Mouse (Mus musculus): ENCODE measurements around the gene Mgrn1. TPM values are rescaled to one million over a fixed set of nuclear protein-coding genes. Genes with fewer than 3 reads are reported as not detected.

Mgrn1 gene
- polyA plus RNA-seq, 2 experiments, result 87.7 to 101 TPM

DNA sequence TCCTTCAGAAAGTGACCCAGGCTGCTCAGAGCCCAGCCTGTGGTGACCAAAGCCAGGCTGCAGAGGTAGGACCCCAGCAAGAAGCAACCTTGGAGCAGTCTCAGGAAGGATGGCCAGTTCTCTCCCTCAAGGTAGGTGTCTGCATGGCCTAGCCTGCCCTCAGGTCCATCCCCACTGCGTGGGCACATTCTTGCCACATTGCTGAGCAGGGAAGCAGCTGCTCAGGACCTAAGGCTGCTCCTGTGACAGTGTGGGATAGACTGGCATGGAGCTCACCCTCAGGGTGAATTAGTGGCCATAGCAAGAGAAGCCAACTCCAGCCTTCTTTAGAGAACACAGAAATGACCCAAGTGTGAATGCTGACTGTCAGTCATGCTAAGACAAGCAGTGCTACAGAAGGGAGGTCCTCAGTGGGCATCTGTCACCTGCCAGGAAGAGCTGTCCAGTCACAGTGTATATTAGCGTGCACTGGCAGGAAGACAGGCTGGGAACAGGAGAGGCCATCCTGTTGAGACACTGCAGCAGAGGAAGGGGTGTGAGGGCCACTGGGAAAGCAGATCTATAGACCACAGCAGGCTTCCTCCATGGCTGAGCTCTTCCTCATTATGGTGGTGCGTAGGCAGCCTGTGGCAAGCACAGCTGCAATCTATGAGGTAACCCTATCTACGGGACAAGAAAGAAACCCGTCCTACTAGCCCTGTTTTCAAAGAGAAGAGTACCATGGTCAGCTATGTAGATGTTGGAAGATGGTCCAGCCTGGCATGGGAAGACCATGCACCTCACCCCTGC is 83.2 kb downstream of the Mgrn1 start:
- no peak for TF ChIP-seq POLR2A (IDR thresholded peaks at IDR 0.05; ENCODE audit: borderline replicate concordance, extremely low read depth, insufficient read depth, insufficient read length)
- no peaks in the 10 kb centered on the region for H3K9me3 ChIP-seq (ENCODE audit: control insufficient read depth, low read length)
- H3K27me3 ChIP-seq (ENCODE audit: control insufficient read depth, insufficient read depth, low read length), result no peaks in the 10 kb centered on the region
- no peak overlapping the region for H3K27ac ChIP-seq (replicated peaks; ENCODE audit: low read depth, low read length)
- DNase-seq (ENCODE audit: low spot score) (no peak), ATAC-seq (ENCODE audit: low FRiP score, low read depth) (no peak)
- 0 out of 2 replicates have a peak, but pooled peaks cover 2% of the 10 kb centered on the region for H3K4me1 ChIP-seq (ENCODE audit: control insufficient read depth, insufficient read depth, low read length)
- H3K4me3 ChIP-seq (replicated peaks; ENCODE audit: low read length), result no peak overlapping the region
- no peak overlapping the region for H3K4me2 ChIP-seq (replicated peaks; ENCODE audit: low read depth, low read length, severe bottlenecking)
- H3K9ac ChIP-seq (ENCODE audit: low read depth, low read length, severe bottlenecking), result no peak overlapping the region
- H3K36me3 ChIP-seq (ENCODE audit: control insufficient read depth, insufficient read depth, low read length), result no peaks in the 10 kb centered on the region
- WGBS, result 84% methylated on average over 5 of the region's 5 CpGs

DNA sequence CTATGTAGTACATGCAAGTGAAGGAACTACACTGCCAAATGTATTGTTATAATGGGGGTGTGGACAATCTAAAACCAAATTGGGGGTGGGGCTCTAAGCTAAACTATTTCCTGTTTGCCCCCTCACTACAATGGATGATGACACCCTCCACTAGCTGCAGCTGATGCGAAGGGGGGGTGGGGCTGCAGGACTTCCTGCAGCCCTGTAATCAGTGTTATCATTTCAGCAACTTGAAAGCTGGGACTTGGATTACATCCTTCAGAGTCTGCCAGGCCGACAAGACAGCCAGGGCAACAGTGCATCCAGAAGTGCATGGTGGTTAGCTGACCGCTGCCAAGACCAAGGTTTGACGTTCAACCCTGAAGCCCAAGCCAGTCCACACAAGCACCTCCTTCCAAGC is 85.6 kb downstream of the Mgrn1 start:
- DNase-seq (ENCODE audit: low spot score) (no peak), ATAC-seq (ENCODE audit: low FRiP score, low read depth) (no peak)
- Histone ChIP-seq H3K4me3 (replicated peaks; ENCODE audit: low read length) (no peak overlapping the region), H3K4me1 (ENCODE audit: control insufficient read depth, insufficient read depth, low read length) (no peaks in the 10 kb centered on the region), H3K36me3 (ENCODE audit: control insufficient read depth, insufficient read depth, low read length) (no peaks in the 10 kb centered on the region), H3K9me3 (ENCODE audit: control insufficient read depth, low read length) (no peaks in the 10 kb centered on the region), H3K4me2 (replicated peaks; ENCODE audit: low read depth, low read length, severe bottlenecking) (no peak overlapping the region), H3K9ac (ENCODE audit: low read depth, low read length, severe bottlenecking) (no peak overlapping the region), H3K27ac (replicated peaks; ENCODE audit: low read depth, low read length) (no peak overlapping the region), H3K27me3 (ENCODE audit: control insufficient read depth, insufficient read depth, low read length) (no peaks in the 10 kb centered on the region)
- TF ChIP-seq POLR2A (IDR thresholded peaks at IDR 0.05; ENCODE audit: borderline replicate concordance, extremely low read depth, insufficient read depth, insufficient read length), result no peak
- WGBS, result 83% methylated on average over 4 of the region's 4 CpGs

DNA sequence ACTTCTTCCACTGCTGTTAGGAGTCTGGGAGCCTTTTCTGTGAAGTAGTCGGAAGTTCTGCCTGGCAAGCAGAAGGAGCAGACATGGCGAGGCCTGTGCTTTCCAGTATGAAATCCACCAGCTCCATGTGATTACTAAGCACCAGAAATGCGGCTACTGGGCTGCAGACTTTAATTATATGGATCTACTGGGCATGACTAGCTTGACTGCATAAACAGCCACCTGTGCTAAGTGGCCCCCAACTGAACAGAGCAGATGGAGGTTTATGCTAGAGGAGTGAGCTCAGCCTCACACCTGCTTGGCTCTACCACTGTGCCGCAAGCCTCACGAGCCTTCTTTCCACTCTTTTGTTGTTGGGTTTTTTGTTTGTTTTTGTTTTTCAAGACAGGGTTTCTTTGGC is 88.5 kb downstream of the Mgrn1 start:
- TF ChIP-seq POLR2A (IDR thresholded peaks at IDR 0.05; ENCODE audit: borderline replicate concordance, extremely low read depth, insufficient read depth, insufficient read length), result no peak
- DNase-seq (ENCODE audit: low spot score) (no peak), ATAC-seq (ENCODE audit: low FRiP score, low read depth) (no peak)
- 76% methylated on average over 5 of the region's 5 CpGs for WGBS
- H3K9me3 ChIP-seq (ENCODE audit: control insufficient read depth, low read length), result no peaks in the 10 kb centered on the region
- no peak overlapping the region for H3K4me2 ChIP-seq (replicated peaks; ENCODE audit: low read depth, low read length, severe bottlenecking)
- no peak overlapping the region for H3K9ac ChIP-seq (ENCODE audit: low read depth, low read length, severe bottlenecking)
- H3K4me3 ChIP-seq (replicated peaks; ENCODE audit: low read length), result no peak overlapping the region
- no peaks in the 10 kb centered on the region for H3K27me3 ChIP-seq (ENCODE audit: control insufficient read depth, insufficient read depth, low read length)
- no peak overlapping the region for H3K27ac ChIP-seq (replicated peaks; ENCODE audit: low read depth, low read length)
- H3K36me3 ChIP-seq (ENCODE audit: control insufficient read depth, insufficient read depth, low read length), result no peaks in the 10 kb centered on the region
- H3K4me1 ChIP-seq (ENCODE audit: control insufficient read depth, insufficient read depth, low read length), result no peaks in the 10 kb centered on the region

DNA sequence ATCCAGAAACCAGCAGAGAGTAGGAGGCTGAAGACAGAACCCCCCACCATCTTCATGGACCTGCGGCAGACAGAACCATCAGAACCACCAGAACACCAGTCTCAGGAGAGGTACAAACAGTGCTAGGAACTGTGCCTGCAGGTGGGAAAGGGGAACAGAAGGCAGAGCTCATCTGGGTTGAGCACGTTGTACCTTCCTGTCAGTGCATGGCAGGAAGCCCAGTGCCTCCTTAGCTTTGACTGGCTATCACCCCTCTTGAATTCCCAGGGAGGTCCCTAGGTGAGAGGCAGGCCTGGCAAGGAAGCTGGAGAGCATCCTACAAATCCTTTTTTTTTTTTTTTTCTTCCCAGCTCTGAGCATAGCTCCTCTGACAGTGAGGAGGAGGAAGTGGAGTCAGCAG is 90.1 kb downstream of the Mgrn1 start:
- no peaks in the 10 kb centered on the region for H3K36me3 ChIP-seq (ENCODE audit: control insufficient read depth, insufficient read depth, low read length)
- no peaks in the 10 kb centered on the region for H3K9me3 ChIP-seq (ENCODE audit: control insufficient read depth, low read length)
- DNase-seq (ENCODE audit: low spot score), result no peak
- no peak overlapping the region for H3K4me2 ChIP-seq (replicated peaks; ENCODE audit: low read depth, low read length, severe bottlenecking)
- ATAC-seq (ENCODE audit: low FRiP score, low read depth), result no peak
- no peaks in the 10 kb centered on the region for H3K4me1 ChIP-seq (ENCODE audit: control insufficient read depth, insufficient read depth, low read length)
- H3K27ac ChIP-seq (replicated peaks; ENCODE audit: low read depth, low read length), result no peak overlapping the region
- no peak for TF ChIP-seq POLR2A (IDR thresholded peaks at IDR 0.05; ENCODE audit: borderline replicate concordance, extremely low read depth, insufficient read depth, insufficient read length)
- H3K4me3 ChIP-seq (replicated peaks; ENCODE audit: low read length), result no peak overlapping the region
- H3K27me3 ChIP-seq (ENCODE audit: control insufficient read depth, insufficient read depth, low read length), result no peaks in the 10 kb centered on the region
- H3K9ac ChIP-seq (ENCODE audit: low read depth, low read length, severe bottlenecking), result no peak overlapping the region
- WGBS, result 78% methylated on average over 2 of the region's 2 CpGs

DNA sequence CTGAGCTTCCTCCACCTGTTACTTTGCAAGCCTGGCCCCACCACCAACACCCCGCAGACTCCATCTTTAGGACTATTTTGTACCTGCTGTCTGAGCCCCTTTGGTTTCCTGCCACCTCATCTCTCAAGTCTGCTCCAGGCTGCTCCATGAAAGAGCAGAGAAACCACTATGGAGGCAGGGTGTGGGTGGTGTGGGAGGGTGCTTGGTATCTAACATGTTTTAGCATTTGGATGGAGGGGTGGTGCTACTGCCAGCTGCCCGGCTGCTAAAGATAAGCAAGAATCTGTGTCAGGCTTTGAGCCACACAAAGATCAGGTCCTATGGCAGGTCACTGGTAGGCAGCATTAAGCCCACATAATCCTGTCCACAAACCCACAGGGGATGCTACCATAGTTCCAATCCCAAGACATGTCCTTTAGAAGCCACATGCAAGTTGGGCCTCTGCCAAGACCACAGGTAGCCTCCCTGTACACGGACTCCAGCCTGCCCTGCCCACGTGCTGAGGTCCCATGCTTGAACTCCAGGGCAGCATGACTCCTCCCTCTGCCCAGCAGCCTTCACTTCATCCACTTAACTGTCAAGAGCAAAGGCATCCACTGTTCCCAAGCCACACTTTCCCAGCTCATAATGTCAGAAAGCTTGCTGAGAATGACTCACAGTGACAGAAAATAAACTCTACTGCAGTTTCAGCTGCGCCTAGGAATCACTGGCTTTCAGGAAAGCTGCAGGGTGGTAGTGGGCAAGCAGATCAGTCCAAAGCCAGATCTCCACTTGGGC is 92.4 kb downstream of the Mgrn1 start:
- Histone ChIP-seq H3K4me3 (replicated peaks; ENCODE audit: low read length) (no peak overlapping the region), H3K9ac (ENCODE audit: low read depth, low read length, severe bottlenecking) (no peak overlapping the region), H3K36me3 (ENCODE audit: control insufficient read depth, insufficient read depth, low read length) (no peaks in the 10 kb centered on the region)

More for the DNA sequence above, 92.4 kb downstream of the Mgrn1 start:
- ATAC-seq (ENCODE audit: low FRiP score, low read depth), result no peak
- DNase-seq (ENCODE audit: low spot score), result no peak
- no peak overlapping the region for H3K4me2 ChIP-seq (replicated peaks; ENCODE audit: low read depth, low read length, severe bottlenecking)
- no peak overlapping the region for H3K27ac ChIP-seq (replicated peaks; ENCODE audit: low read depth, low read length)
- H3K4me1 ChIP-seq (ENCODE audit: control insufficient read depth, insufficient read depth, low read length), result no peaks in the 10 kb centered on the region
- no peak for TF ChIP-seq POLR2A (IDR thresholded peaks at IDR 0.05; ENCODE audit: borderline replicate concordance, extremely low read depth, insufficient read depth, insufficient read length)
- no peaks in the 10 kb centered on the region for H3K9me3 ChIP-seq (ENCODE audit: control insufficient read depth, low read length)
- no peaks in the 10 kb centered on the region for H3K27me3 ChIP-seq (ENCODE audit: control insufficient read depth, insufficient read depth, low read length)
- WGBS, result 56% methylated on average over 5 of the region's 5 CpGs

Measured in limb, embryonic 14.5 days (tissue).